Mouse (Mus musculus): Measurements from ENCODE around the gene Slu7. TPM values are rescaled to one million over a fixed set of nuclear protein-coding genes. Genes with fewer than 3 reads are reported as not detected.

The Slu7 gene
- polyA plus RNA-seq, 1 experiment from 2014 or later, result 68.5 TPM

GRCm38 (mm10) chr11:43410291-43410690 is 23.3 kb upstream of the Slu7 start:
- Histone ChIP-seq H3K27me3 (ENCODE audit: control insufficient read depth, insufficient read depth, low read length) (no peaks in the 10 kb centered on the region), H3K9ac (replicated peaks; ENCODE audit: low read length) (no peak overlapping the region), H3K4me1 (ENCODE audit: control insufficient read depth, insufficient read depth, low read length) (no peaks in the 10 kb centered on the region), H3K4me3 (ENCODE audit: low read depth, low read length) (no peak overlapping the region), H3K36me3 (replicated peaks; ENCODE audit: control insufficient read depth, insufficient read depth, low read depth, low read length) (no peaks in the 10 kb centered on the region), H3K9me3 (replicated peaks; ENCODE audit: control insufficient read depth, low read length) (no peaks in the 10 kb centered on the region), H3K27ac (replicated peaks; ENCODE audit: low read depth, low read length) (no peak overlapping the region), H3K4me2 (ENCODE audit: low read depth, low read length) (no peak overlapping the region)
- WGBS, result 80% methylated on average over 7 of the region's 7 CpGs
- no peak for ATAC-seq (replicated peaks; ENCODE audit: insufficient number of reproducible peaks, low FRiP score, low TSS enrichment, low read depth)
- no peak for DNase-seq (ENCODE audit: low spot score)

GRCm38 (mm10) chr11:43411413-43411812 is 22.1 kb upstream of the Slu7 start:
- 8% methylated on average over 1 of the region's 1 CpGs for WGBS
- H3K9ac ChIP-seq (replicated peaks; ENCODE audit: low read length), result no peak overlapping the region
- peak; percentile 72 for DNase-seq (ENCODE audit: low spot score)
- no peak overlapping the region for H3K27ac ChIP-seq (replicated peaks; ENCODE audit: low read depth, low read length)
- no peaks in the 10 kb centered on the region for H3K27me3 ChIP-seq (ENCODE audit: control insufficient read depth, insufficient read depth, low read length)
- no peaks in the 10 kb centered on the region for H3K9me3 ChIP-seq (replicated peaks; ENCODE audit: control insufficient read depth, low read length)
- no peaks in the 10 kb centered on the region for H3K36me3 ChIP-seq (replicated peaks; ENCODE audit: control insufficient read depth, insufficient read depth, low read depth, low read length)
- H3K4me3 ChIP-seq (ENCODE audit: low read depth, low read length), result no peak overlapping the region
- no peaks in the 10 kb centered on the region for H3K4me1 ChIP-seq (ENCODE audit: control insufficient read depth, insufficient read depth, low read length)
- ATAC-seq (replicated peaks; ENCODE audit: insufficient number of reproducible peaks, low FRiP score, low TSS enrichment, low read depth), result no peak
- H3K4me2 ChIP-seq (ENCODE audit: low read depth, low read length), result no peak overlapping the region

- Histone ChIP-seq H3K4me1 (ENCODE audit: control insufficient read depth, insufficient read depth, low read length) (no peaks in the 10 kb centered on the region), H3K9me3 (replicated peaks; ENCODE audit: control insufficient read depth, low read length) (no peaks in the 10 kb centered on the region), H3K36me3 (replicated peaks; ENCODE audit: control insufficient read depth, insufficient read depth, low read depth, low read length) (no peaks in the 10 kb centered on the region), H3K9ac (replicated peaks; ENCODE audit: low read length) (no peak overlapping the region), H3K4me3 (ENCODE audit: low read depth, low read length) (no peak overlapping the region), H3K27me3 (ENCODE audit: control insufficient read depth, insufficient read depth, low read length) (no peaks in the 10 kb centered on the region), H3K4me2 (ENCODE audit: low read depth, low read length) (no peak overlapping the region), H3K27ac (replicated peaks; ENCODE audit: low read depth, low read length) (no peak overlapping the region)
- DNase-seq (ENCODE audit: low spot score) (peak; percentile 83), ATAC-seq (replicated peaks; ENCODE audit: insufficient number of reproducible peaks, low FRiP score, low TSS enrichment, low read depth) (no peak)
- WGBS, result 29% methylated on average over 14 of the region's 14 CpGs
These were observed 20.6 kb upstream of the Slu7 start for GRCm38 (mm10) chr11:43412771-43413451.

GRCm38 (mm10) chr11:43417201-43417600 is 16.3 kb upstream of the Slu7 start:
- H3K9ac ChIP-seq (replicated peaks; ENCODE audit: low read length), result no peak overlapping the region
- ATAC-seq (replicated peaks; ENCODE audit: insufficient number of reproducible peaks, low FRiP score, low TSS enrichment, low read depth) (no peak), DNase-seq (ENCODE audit: low spot score) (no peak)
- 57% methylated on average over 7 of the region's 7 CpGs for WGBS
- H3K4me2 ChIP-seq (ENCODE audit: low read depth, low read length), result no peak overlapping the region
- no peaks in the 10 kb centered on the region for H3K4me1 ChIP-seq (ENCODE audit: control insufficient read depth, insufficient read depth, low read length)
- H3K27ac ChIP-seq (replicated peaks; ENCODE audit: low read depth, low read length), result no peak overlapping the region
- H3K9me3 ChIP-seq (replicated peaks; ENCODE audit: control insufficient read depth, low read length), result no peaks in the 10 kb centered on the region
- no peaks in the 10 kb centered on the region for H3K27me3 ChIP-seq (ENCODE audit: control insufficient read depth, insufficient read depth, low read length)
- H3K36me3 ChIP-seq (replicated peaks; ENCODE audit: control insufficient read depth, insufficient read depth, low read depth, low read length), result no peaks in the 10 kb centered on the region
- no peak overlapping the region for H3K4me3 ChIP-seq (ENCODE audit: low read depth, low read length)

GRCm38 (mm10) chr11:43424386-43424785 is 9.2 kb upstream of the Slu7 start:
- ATAC-seq (replicated peaks; ENCODE audit: insufficient number of reproducible peaks, low FRiP score, low TSS enrichment, low read depth), result no peak
- 78% methylated on average over 5 of the region's 5 CpGs for WGBS

GRCm38 (mm10) chr11:43425166-43425709 is 8.3 kb upstream of the Slu7 start:
- no peaks in the 10 kb centered on the region for H3K9me3 ChIP-seq (replicated peaks; ENCODE audit: control insufficient read depth, low read length)
- H3K9ac ChIP-seq (replicated peaks; ENCODE audit: low read length), result no peak overlapping the region; the same call in 1 of the 2 replicates
- no peak for ATAC-seq (replicated peaks; ENCODE audit: insufficient number of reproducible peaks, low FRiP score, low TSS enrichment, low read depth)
- no peak overlapping the region for H3K4me2 ChIP-seq (ENCODE audit: low read depth, low read length)
- H3K27me3 ChIP-seq (ENCODE audit: control insufficient read depth, insufficient read depth, low read length), result no peaks in the 10 kb centered on the region
- H3K4me1 ChIP-seq (ENCODE audit: control insufficient read depth, insufficient read depth, low read length), result 0 out of 2 replicates have a peak, but pooled peaks cover 2% of the 10 kb centered on the region
- peak overlapping the region; percentile 48 for H3K4me3 ChIP-seq (ENCODE audit: low read depth, low read length)
- WGBS, result 94% methylated on average over 9 of the region's 9 CpGs
- H3K36me3 ChIP-seq (replicated peaks; ENCODE audit: control insufficient read depth, insufficient read depth, low read depth, low read length), result no peaks in the 10 kb centered on the region
- DNase-seq (ENCODE audit: low spot score), result no peak
- H3K27ac ChIP-seq (replicated peaks; ENCODE audit: low read depth, low read length), result no peak overlapping the region

More at GRCm38 (mm10) chr11:43424386-43424785, 9.2 kb upstream of the Slu7 start:
- Histone ChIP-seq H3K4me1 (ENCODE audit: control insufficient read depth, insufficient read depth, low read length) (0 out of 2 replicates have a peak, but pooled peaks cover 2% of the 10 kb centered on the region), H3K9ac (replicated peaks; ENCODE audit: low read length) (no peak overlapping the region), H3K4me3 (ENCODE audit: low read depth, low read length) (no peak overlapping the region), H3K27me3 (ENCODE audit: control insufficient read depth, insufficient read depth, low read length) (no peaks in the 10 kb centered on the region), H3K36me3 (replicated peaks; ENCODE audit: control insufficient read depth, insufficient read depth, low read depth, low read length) (no peaks in the 10 kb centered on the region), H3K9me3 (replicated peaks; ENCODE audit: control insufficient read depth, low read length) (no peaks in the 10 kb centered on the region), H3K27ac (replicated peaks; ENCODE audit: low read depth, low read length) (no peak overlapping the region), H3K4me2 (ENCODE audit: low read depth, low read length) (no peak overlapping the region)
- no peak for DNase-seq (ENCODE audit: low spot score)

GRCm38 (mm10) chr11:43425824-43426413 is 7.6 kb upstream of the Slu7 start, which contains the start of gene Pttg1:
Gene Pttg1 (minus strand): TSS chr11:43426251.
- Histone ChIP-seq H3K36me3 (replicated peaks; ENCODE audit: control insufficient read depth, insufficient read depth, low read depth, low read length) (no peaks in the 10 kb centered on the region), H3K9me3 (replicated peaks; ENCODE audit: control insufficient read depth, low read length) (no peaks in the 10 kb centered on the region), H3K4me1 (ENCODE audit: control insufficient read depth, insufficient read depth, low read length) (0 out of 2 replicates have a peak, but pooled peaks cover 2% of the 10 kb centered on the region), H3K9ac (replicated peaks; ENCODE audit: low read length) (peak within 1 kb of the TSS; percentile 67), H3K4me2 (ENCODE audit: low read depth, low read length) (peak within 1 kb of the TSS; percentile 32), H3K27me3 (ENCODE audit: control insufficient read depth, insufficient read depth, low read length) (no peaks in the 10 kb centered on the region), H3K4me3 (ENCODE audit: low read depth, low read length) (peak within 1 kb of the TSS; percentile 48), H3K27ac (replicated peaks; ENCODE audit: low read depth, low read length) (no peak within 1 kb of the TSS)
- DNase-seq (ENCODE audit: low spot score) (peak; percentile 91), ATAC-seq (replicated peaks; ENCODE audit: insufficient number of reproducible peaks, low FRiP score, low TSS enrichment, low read depth) (peak; percentile 96)
- 3% methylated on average over 27 of the region's 27 CpGs for WGBS

- WGBS, result 20% methylated on average over 7 of the region's 7 CpGs
- Histone ChIP-seq H3K4me3 (ENCODE audit: low read depth, low read length) (peak overlapping the region; percentile 48), H3K9me3 (replicated peaks; ENCODE audit: control insufficient read depth, low read length) (no peaks in the 10 kb centered on the region), H3K27ac (replicated peaks; ENCODE audit: low read depth, low read length) (no peak overlapping the region), H3K36me3 (replicated peaks; ENCODE audit: control insufficient read depth, insufficient read depth, low read depth, low read length) (no peaks in the 10 kb centered on the region), H3K9ac (replicated peaks; ENCODE audit: low read length) (peak overlapping the region; percentile 39), H3K4me2 (ENCODE audit: low read depth, low read length) (peak overlapping the region; percentile 23; the same call in 1 of the 2 replicates), H3K4me1 (ENCODE audit: control insufficient read depth, insufficient read depth, low read length) (0 out of 2 replicates have a peak, but pooled peaks cover 2% of the 10 kb centered on the region), H3K27me3 (ENCODE audit: control insufficient read depth, insufficient read depth, low read length) (no peaks in the 10 kb centered on the region)
- ATAC-seq (replicated peaks; ENCODE audit: insufficient number of reproducible peaks, low FRiP score, low TSS enrichment, low read depth), result no peak; the same call in 1 of the 2 replicates
- DNase-seq (ENCODE audit: low spot score), result no peak
These were observed 7.1 kb upstream of the Slu7 start for GRCm38 (mm10) chr11:43426414-43426884.
